9 mouse cellular contexts compared by ENCODE assay signal in genomic region chr13:45493846-45494245, GRCm38 (mm10). TPM values are rescaled to one million over a fixed set of nuclear protein-coding genes. Genes with fewer than 3 reads are reported as not detected.
DNase-seq lines count a peak whose midpoint lies in the region; ATAC-seq and TF ChIP-seq lines count a peak whose summit lies in the region.
"Had no signal": no experiment of that assay in that cellular context is flagged by ENCODE, and none has a peak within 500 bp of the region (broad histone marks: within the 10 kb centered on the region; RNA-seq: fewer than 3 reads in every experiment).

No protein-coding gene starts in this region.

- TF ChIP-seq POLR2A in brain, embryonic 14.5 days (IDR thresholded peaks at IDR 0.05; ENCODE audit: borderline replicate concordance, extremely low read depth, insufficient read depth, insufficient read length, poor library complexity, severe bottlenecking), result no peak

- H3K4me3 ChIP-seq in heart, embryonic 10.5 days, result peak overlapping the region; percentile 37

- peak; percentile 91 for ATAC-seq in cerebellum, adult (ENCODE audit: insufficient number of reproducible peaks, low FRiP score, low TSS enrichment)
- ATAC-seq in inflammation-experienced regulatory T-cells, adult 6 months, result no peak

- no peaks in the 10 kb centered on the region for H3K9me3 ChIP-seq in heart, embryonic 10.5 days

- H3K27me3 ChIP-seq in heart, embryonic 10.5 days (ENCODE audit: insufficient read depth, poor library complexity, severe bottlenecking), result no peaks in the 10 kb centered on the region

- 22% methylated on average over 10 of the region's 10 CpGs for WGBS in heart, embryonic 10.5 days

- no peaks in the 10 kb centered on the region for H3K36me3 ChIP-seq in heart, embryonic 10.5 days

- H3K4me1 ChIP-seq in heart, embryonic 10.5 days, result peaks cover 12% of the 10 kb centered on the region

- no peak for DNase-seq in cerebellum, adult 8-10 months
- peak; percentile 60 for DNase-seq in brain, embryonic 14.5 days (ENCODE audit: low read depth)
- peak; percentile 84 for DNase-seq in heart, embryonic 10.5 days (ENCODE audit: low spot score)
- peak; percentile 17 for DNase-seq in mesoderm, embryonic 11.5 days (ENCODE audit: low read depth, low spot score)
- DNase-seq in adrenal gland, postnatal 4 days (ENCODE audit: low spot score in 2 of 2), result no peak
- no peak for DNase-seq in layer of hippocampus, adult 8-10 months (ENCODE audit: low spot score in 2 of 2)
- DNase-seq: thymus, postnatal 25 days had no signal

- peak overlapping the region; percentile 59; the same call in 1 of the 2 replicates for H3K27ac ChIP-seq in heart, embryonic 10.5 days

- TF ChIP-seq CTCF in brain, embryonic 14.5 days (IDR thresholded peaks at IDR 0.05; ENCODE audit: borderline replicate concordance, extremely low read depth, insufficient read depth, insufficient read length), result no peak

RNA-seq across cellular contexts. Expression of gene Gmpr, which starts 13.4 kb away (rescaled TPM):
- polyA plus RNA-seq in brain, embryonic 14.5 days (2012; rRNA removed), result 16.8 and 19.9 TPM in 2 replicates
- polyA plus RNA-seq in heart, embryonic 10.5 days (2016; fragmentation: Nextera tagmentation; extraction: Ambion mirVana), result 133 and 207 TPM in 2 replicates
- total RNA-seq in adrenal gland, postnatal 4 days (2021), result 10 to 100 TPM; 48.7 to 54.5 TPM
- polyA plus RNA-seq in inflammation-experienced regulatory T-cells, adult 6 months (2017; shearing (Covaris generic)), result under 1 TPM in 1 of 3 experiments, not detected in 2; 0.52 TPM
- total RNA-seq in layer of hippocampus, adult 8-10 months (2022), result 10 to 100 TPM; 65.2 to 76.9 (median 67.4) TPM

Comparison
In these comparisons a context has a peak if more than half of its experiments do, and no peak if none do; other contexts are left out.
1. DNase-seq: peak in brain, embryonic 14.5 days (single experiment), heart, embryonic 10.5 days (single experiment) and mesoderm, embryonic 11.5 days (single experiment); none in cerebellum, adult 8-10 months (single experiment), adrenal gland, postnatal 4 days (0 of 2) and layer of hippocampus, adult 8-10 months (0 of 2).
2. RNA of gene Gmpr, which starts 13.4 kb away (polyA plus RNA-seq): 133 to 207 TPM in heart, embryonic 10.5 days and 16.8 to 19.9 TPM in brain, embryonic 14.5 days; 0.52 TPM in inflammation-experienced regulatory T-cells, adult 6 months; every median in the first group is over 10 times any median in the second.